Mouse (Mus musculus) brain, embryonic 14.5 days (tissue): ENCODE results near the gene Gm21860.
"Not testable (repeated sequence)": the region's sequence is repeated elsewhere in the genome, so short reads cannot be mapped to it uniquely, and the experiment has no call there.

Experiments
- CTCF ChIP-seq: fragments of 200-500 bp; IDR thresholded peaks from 2 replicates; pipeline ENCODE4 v1.5.1; 2012; ENCODE audit warnings: inconsistent platforms, mild to moderate bottlenecking, moderate library complexity, borderline replicate concordance; ENCODE audit not compliant: insufficient read depth, insufficient read length; ENCODE audit errors: extremely low read depth
- POLR2A ChIP-seq: fragments of 200-500 bp; IDR thresholded peaks from 2 replicates; pipeline ENCODE4 v1.6.1; 2012; ENCODE audit warnings: mild to moderate bottlenecking, inconsistent platforms, borderline replicate concordance; ENCODE audit not compliant: poor library complexity, insufficient read depth, insufficient read length, severe bottlenecking; ENCODE audit errors: extremely low read depth

DNA sequence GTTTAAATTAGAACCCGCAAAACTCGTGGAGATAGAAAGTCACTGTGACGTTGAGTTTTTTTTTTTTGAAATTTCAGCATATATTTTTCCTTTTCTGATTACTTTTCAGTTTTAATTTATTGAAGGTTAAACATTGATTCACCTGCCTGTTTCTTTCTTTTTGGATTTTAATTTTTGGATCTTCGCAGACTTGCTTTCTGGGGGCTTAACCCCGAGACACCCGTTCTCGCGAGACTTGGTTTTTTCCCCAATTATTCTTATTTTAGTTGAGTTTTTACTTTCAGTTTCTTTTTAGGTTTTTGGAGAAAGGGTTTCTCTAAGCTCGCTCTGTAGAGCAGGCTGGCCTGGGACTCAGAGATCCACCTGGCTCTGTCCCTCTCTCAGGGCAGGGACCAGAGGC is 36.6 kb downstream of the Gm21860 start:
- TF ChIP-seq CTCF, POLR2A: not testable (repeated sequence)
